19 mouse cellular contexts compared by ENCODE assay signal in genomic region chr2:134930961-134931360, GRCm38 (mm10).
DNase-seq lines count a peak whose midpoint lies in the region; ATAC-seq and TF ChIP-seq lines count a peak whose summit lies in the region.
"Had no signal": no experiment of that assay in that cellular context is flagged by ENCODE, and none has a peak within 500 bp of the region (broad histone marks: within the 10 kb centered on the region; RNA-seq: fewer than 3 reads in every experiment).

No protein-coding gene starts in this region.

- H3K27me3 ChIP-seq in kidney, adult 2 months (replicated peaks; ENCODE audit: control insufficient read depth, insufficient read depth, low read length): no peaks in the 10 kb centered on the region
- H3K27me3 ChIP-seq in liver, adult 2 months (ENCODE audit: control insufficient read depth, insufficient read depth, low read length): no peaks in the 10 kb centered on the region
- H3K27me3 ChIP-seq in liver, embryonic 12.5 days (replicated peaks): no peaks in the 10 kb centered on the region
- H3K27me3 ChIP-seq in kidney, embryonic 16.5 days (ENCODE audit: insufficient read depth, low read length): no peaks in the 10 kb centered on the region
- H3K27me3 ChIP-seq: embryonic facial prominence, embryonic 15.5 days; heart, embryonic 12.5 days had no signal

- TF ChIP-seq POLR2A in kidney, adult 2 months (IDR thresholded peaks at IDR 0.05; ENCODE audit: low read depth, low read length): no peak
- no peak for TF ChIP-seq POLR2A in liver, adult 2 months (IDR thresholded peaks at IDR 0.05; ENCODE audit: extremely low read depth, insufficient read depth, low read length)

- peaks cover 20% of the 10 kb centered on the region for H3K4me1 ChIP-seq in kidney, adult 2 months (ENCODE audit: control insufficient read depth, insufficient read depth, low read length)
- peaks cover 14% of the 10 kb centered on the region for H3K4me1 ChIP-seq in liver, adult 2 months (ENCODE audit: control insufficient read depth, insufficient read depth, low read length)
- no peaks in the 10 kb centered on the region; the same call in 1 of the 2 replicates for H3K4me1 ChIP-seq in liver, embryonic 12.5 days
- peaks cover 32% of the 10 kb centered on the region for H3K4me1 ChIP-seq in kidney, embryonic 16.5 days (ENCODE audit: insufficient read depth, low read length)
- H3K4me1 ChIP-seq: embryonic facial prominence, embryonic 15.5 days; heart, embryonic 12.5 days had no signal

- WGBS in kidney, adult 2 months: 43% methylated on average over 4 of the region's 4 CpGs
- WGBS in liver, adult 2 months: 46% methylated on average over 4 of the region's 4 CpGs
- 66% methylated on average over 4 of the region's 4 CpGs for WGBS in liver, embryonic 12.5 days (ENCODE audit: insufficient replicate concordance)
- WGBS in kidney, embryonic 16.5 days: 56% methylated on average over 4 of the region's 4 CpGs

- 0 out of 2 replicates have a peak overlapping the region, but pooled peaks have one; percentile 16 for H3K4me3 ChIP-seq in kidney, adult 2 months (ENCODE audit: insufficient read depth, low read depth, low read length)
- no peak overlapping the region for H3K4me3 ChIP-seq in liver, adult 2 months (ENCODE audit: insufficient read depth, low read depth, low read length)
- H3K4me3 ChIP-seq in liver, embryonic 12.5 days: no peak overlapping the region
- H3K4me3 ChIP-seq in kidney, embryonic 16.5 days (ENCODE audit: low read length): no peak overlapping the region
- H3K4me3 ChIP-seq: embryonic facial prominence, embryonic 15.5 days; erythroblast, embryonic 14.5 days; forebrain, embryonic 10.5 days; gastrocnemius, adult 2 months; heart, embryonic 12.5 days had no signal

- no peaks in the 10 kb centered on the region for H3K36me3 ChIP-seq in kidney, adult 2 months (ENCODE audit: control insufficient read depth, insufficient read depth, low read length)
- no peaks in the 10 kb centered on the region for H3K36me3 ChIP-seq in liver, adult 2 months (ENCODE audit: control insufficient read depth, insufficient read depth, low read length)
- H3K36me3 ChIP-seq in liver, embryonic 12.5 days: no peaks in the 10 kb centered on the region
- H3K36me3 ChIP-seq in kidney, embryonic 16.5 days (ENCODE audit: insufficient read depth, low read length): no peaks in the 10 kb centered on the region
- H3K36me3 ChIP-seq: embryonic facial prominence, embryonic 15.5 days; forebrain, embryonic 10.5 days; heart, embryonic 12.5 days had no signal

- H3K9me3 ChIP-seq in liver, embryonic 12.5 days (replicated peaks): no peaks in the 10 kb centered on the region
- H3K9me3 ChIP-seq in kidney, embryonic 16.5 days (ENCODE audit: low read length): no peaks in the 10 kb centered on the region
- H3K9me3 ChIP-seq: embryonic facial prominence, embryonic 15.5 days; forebrain, embryonic 10.5 days; heart, embryonic 12.5 days had no signal

- peaks cover 5% of the 10 kb centered on the region; the same call in 1 of the 2 replicates for H3K79me2 ChIP-seq in liver, adult 2 months (ENCODE audit: control insufficient read depth, insufficient read depth, low read length)

- DNase-seq in kidney, adult 2 months: peak; percentile 81
- no peak for DNase-seq in kidney, postnatal 10 days
- DNase-seq in liver, adult 2 months (ENCODE audit: extremely low read depth, low read depth, low spot score): peak; percentile 35
- DNase-seq in kidney, postnatal 25 days: peak; percentile 40 to 63
- DNase-seq in spleen, adult 18-20 months: no peak
- DNase-seq: adrenal gland, postnatal 10 days; cerebellum, adult 11 months; cerebellum, adult 8-10 months; cerebellum, postnatal 14 days; embryo, embryonic 11 days; gastrocnemius, adult 2 months; gastrocnemius, postnatal 25 days had no signal

- TF ChIP-seq CTCF in kidney, adult 2 months (conservative IDR thresholded peaks at IDR 0.05; ENCODE audit: insufficient read depth, insufficient read length, low read depth, low read length): no peak
- no peak for TF ChIP-seq CTCF in liver, adult 2 months (IDR thresholded peaks at IDR 0.05; ENCODE audit: low read depth, low read length)

- H3K9ac ChIP-seq in liver, adult 2 months (ENCODE audit: low read depth, low read length): no peak overlapping the region
- no peak overlapping the region for H3K9ac ChIP-seq in liver, embryonic 12.5 days
- no peak overlapping the region for H3K9ac ChIP-seq in kidney, embryonic 16.5 days (replicated peaks; ENCODE audit: low read length)
- H3K9ac ChIP-seq: embryonic facial prominence, embryonic 15.5 days; heart, embryonic 12.5 days had no signal

- H3K27ac ChIP-seq in kidney, adult 2 months (ENCODE audit: insufficient read depth, low read depth, low read length): peak overlapping the region; percentile 97
- H3K27ac ChIP-seq in liver, adult 2 months (replicated peaks; ENCODE audit: insufficient read depth, low read depth, low read length): no peak overlapping the region
- H3K27ac ChIP-seq in liver, embryonic 12.5 days: no peak overlapping the region
- peak overlapping the region; percentile 25; the same call in 1 of the 2 replicates for H3K27ac ChIP-seq in kidney, embryonic 16.5 days (ENCODE audit: low read length)
- H3K27ac ChIP-seq: embryonic facial prominence, embryonic 15.5 days; forebrain, embryonic 10.5 days; gastrocnemius, adult 2 months had no signal

- no peak for ATAC-seq in liver, embryonic 12.5 days
- ATAC-seq in kidney, embryonic 16.5 days (ENCODE audit: low FRiP score, low TSS enrichment): 0 out of 2 replicates have a peak, but pooled peaks have one; percentile 44
- ATAC-seq: forebrain, embryonic 14.5 days had no signal

- H3K4me2 ChIP-seq in liver, embryonic 12.5 days: no peak overlapping the region
- H3K4me2 ChIP-seq in kidney, embryonic 16.5 days (replicated peaks; ENCODE audit: low read depth, low read length): no peak overlapping the region
- H3K4me2 ChIP-seq: embryonic facial prominence, embryonic 15.5 days; heart, embryonic 12.5 days had no signal

Comparison
In these comparisons a context has a peak if more than half of its experiments do, and no peak if none do; other contexts are left out.
1. DNase-seq: peak in kidney, adult 2 months (single experiment), liver, adult 2 months (single experiment) and kidney, postnatal 25 days (2 of 2); none in kidney, postnatal 10 days (single experiment) and spleen, adult 18-20 months (0 of 2).
2. H3K27ac ChIP-seq: peak in kidney, adult 2 months (single experiment) and kidney, embryonic 16.5 days (single experiment); none in liver, adult 2 months (single experiment) and liver, embryonic 12.5 days (single experiment).